Mouse (Mus musculus): ENCODE results near the gene 3110082J24Rik.

GRCm38 (mm10) chr5:30146526-30146925, 40.6 kb upstream of the 3110082J24Rik start:
- TF ChIP-seq CTCF (IDR thresholded peaks at IDR 0.05; ENCODE audit: insufficient read depth, low read length) (no peak), POLR2A (IDR thresholded peaks at IDR 0.05; ENCODE audit: borderline replicate concordance, extremely low read depth, low read depth, low read length) (no peak)
